Mouse (Mus musculus): ENCODE measurements around the gene Tada3. TPM values are rescaled to one million over a fixed set of nuclear protein-coding genes. Genes with fewer than 3 reads are reported as not detected.

Tada3 gene
- polyA plus RNA-seq, 1 experiment, result not detected

DNA sequence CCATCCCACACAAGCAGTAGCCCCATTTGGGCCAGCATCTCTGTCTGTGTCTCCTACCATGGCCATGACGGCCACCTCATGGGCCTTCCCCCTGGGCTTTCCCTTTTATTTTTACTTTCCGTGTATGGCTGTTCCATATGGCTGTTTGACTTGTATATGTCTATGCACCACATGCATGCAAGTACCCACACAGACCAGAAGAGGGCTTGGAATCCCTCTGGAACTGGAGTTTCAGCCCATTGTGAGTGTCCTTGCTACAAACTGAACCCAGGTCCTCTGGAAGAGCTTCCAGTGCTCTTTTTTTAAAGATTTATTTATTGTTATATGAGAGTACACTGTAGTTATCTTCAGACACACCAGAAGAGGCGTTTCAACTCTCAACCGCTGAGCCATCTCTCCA lies 16.2 kb downstream of the Tada3 start:
- 75% methylated on average over 4 of the region's 4 CpGs for whole genome bisulfite sequencing
- no peak overlapping the region for H3K4me3 ChIP-seq (ENCODE audit: insufficient read depth, low read depth, low read length)
- no peak overlapping the region for H3K27ac ChIP-seq (ENCODE audit: insufficient read depth, low read depth, low read length)
- no peaks in the 10 kb centered on the region; the same call in 1 of the 2 replicates for H3K4me1 ChIP-seq (ENCODE audit: control insufficient read depth, insufficient read depth, low read length)
- TF ChIP-seq POLR2A (IDR thresholded peaks at IDR 0.05; ENCODE audit: insufficient read depth, low read depth, low read length) (no peak), CTCF (IDR thresholded peaks at IDR 0.05; ENCODE audit: insufficient read depth, low read depth, low read length) (no peak)

DNA sequence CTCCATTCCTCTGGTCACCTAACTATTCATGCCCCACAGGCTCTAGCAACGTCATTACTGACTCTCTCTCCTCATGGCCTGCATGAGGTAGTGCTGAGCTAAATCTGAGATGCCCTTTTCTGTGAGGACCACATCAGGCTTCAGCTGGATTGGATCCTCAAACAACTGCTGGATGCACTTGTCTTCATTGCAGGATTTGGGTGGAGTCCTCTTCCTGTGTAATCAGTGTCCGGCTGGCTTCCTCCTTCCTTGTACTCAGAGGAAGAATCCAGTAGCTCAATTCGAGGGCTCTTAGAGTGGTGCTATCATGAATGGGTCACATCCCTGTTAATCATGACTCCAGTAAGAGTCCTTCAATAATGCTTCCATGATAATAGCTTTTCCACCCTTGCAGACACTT lies 24.0 kb downstream of the Tada3 start:
- Histone ChIP-seq H3K4me3 (ENCODE audit: insufficient read depth, low read depth, low read length) (no peak overlapping the region), H3K27ac (ENCODE audit: insufficient read depth, low read depth, low read length) (no peak overlapping the region), H3K4me1 (ENCODE audit: control insufficient read depth, insufficient read depth, low read length) (no peaks in the 10 kb centered on the region)
- 74% methylated on average over 3 of the region's 3 CpGs for whole genome bisulfite sequencing
- TF ChIP-seq POLR2A (IDR thresholded peaks at IDR 0.05; ENCODE audit: insufficient read depth, low read depth, low read length), result no peak
- no peak for TF ChIP-seq CTCF (IDR thresholded peaks at IDR 0.05; ENCODE audit: insufficient read depth, low read depth, low read length)

GRCm38 (mm10) chr6:113352820-113353219 lies 24.9 kb downstream of the Tada3 start:
- no peak overlapping the region for H3K27ac ChIP-seq (ENCODE audit: insufficient read depth, low read depth, low read length)
- 82% methylated on average over 3 of the region's 3 CpGs for WGBS
- TF ChIP-seq POLR2A (IDR thresholded peaks at IDR 0.05; ENCODE audit: insufficient read depth, low read depth, low read length) (no peak), CTCF (IDR thresholded peaks at IDR 0.05; ENCODE audit: insufficient read depth, low read depth, low read length) (no peak)

DNA sequence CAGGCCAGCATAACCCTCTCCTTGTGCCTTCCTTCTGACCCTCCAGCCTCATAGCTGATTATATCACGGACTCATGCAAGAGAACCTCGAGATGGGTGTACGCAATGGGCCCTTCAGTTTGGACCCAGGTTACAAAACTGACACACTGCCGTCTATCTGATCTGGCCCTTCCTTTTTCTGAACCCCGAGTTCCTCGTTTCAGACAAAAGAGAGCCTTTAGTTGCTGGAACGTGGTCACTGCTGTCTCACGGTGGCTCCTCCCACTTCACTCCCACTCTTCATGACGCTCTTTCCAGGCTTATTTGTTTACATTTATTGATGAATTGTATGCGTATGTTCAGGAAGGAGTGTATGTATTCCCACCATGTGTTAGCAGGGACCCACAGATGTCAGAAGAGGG lies 26.0 kb downstream of the Tada3 start:
- 55% methylated on average over 10 of the region's 10 CpGs for WGBS
- Histone ChIP-seq H3K4me3 (ENCODE audit: insufficient read depth, low read depth, low read length) (no peak overlapping the region), H3K4me1 (ENCODE audit: control insufficient read depth, insufficient read depth, low read length) (no peaks in the 10 kb centered on the region), H3K27ac (ENCODE audit: insufficient read depth, low read depth, low read length) (no peak overlapping the region)
- no peak for TF ChIP-seq POLR2A (IDR thresholded peaks at IDR 0.05; ENCODE audit: insufficient read depth, low read depth, low read length)
- no peak for TF ChIP-seq CTCF (IDR thresholded peaks at IDR 0.05; ENCODE audit: insufficient read depth, low read depth, low read length)

More at GRCm38 (mm10) chr6:113352820-113353219, 24.9 kb downstream of the Tada3 start:
- Histone ChIP-seq H3K4me1 (ENCODE audit: control insufficient read depth, insufficient read depth, low read length) (no peaks in the 10 kb centered on the region), H3K4me3 (ENCODE audit: insufficient read depth, low read depth, low read length) (no peak overlapping the region)

DNA sequence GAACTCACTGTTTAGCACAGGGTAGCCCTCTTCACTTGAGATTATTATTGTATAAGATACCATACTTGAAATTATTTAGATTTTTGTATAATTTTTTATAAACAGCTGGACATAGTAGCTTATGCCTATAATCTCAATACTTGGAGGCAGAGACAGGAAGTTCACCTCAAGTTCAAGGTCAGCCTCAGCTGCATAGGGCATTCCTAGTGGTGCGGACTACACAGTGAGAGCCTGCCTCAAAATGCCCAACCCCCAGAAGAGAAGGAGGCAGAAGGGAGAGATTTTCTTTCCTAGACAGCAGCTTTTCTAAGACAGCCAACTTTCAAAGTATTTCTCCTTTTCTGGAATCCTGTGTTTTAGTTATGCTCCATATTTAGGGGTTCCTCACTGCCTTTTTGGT lies 26.5 kb downstream of the Tada3 start:
- H3K4me3 ChIP-seq (ENCODE audit: insufficient read depth, low read depth, low read length), result no peak overlapping the region
- H3K27ac ChIP-seq (ENCODE audit: insufficient read depth, low read depth, low read length), result no peak overlapping the region
- 86% methylated on average over 1 of the region's 1 CpGs for WGBS
- no peaks in the 10 kb centered on the region for H3K4me1 ChIP-seq (ENCODE audit: control insufficient read depth, insufficient read depth, low read length)
- TF ChIP-seq POLR2A (IDR thresholded peaks at IDR 0.05; ENCODE audit: insufficient read depth, low read depth, low read length) (no peak), CTCF (IDR thresholded peaks at IDR 0.05; ENCODE audit: insufficient read depth, low read depth, low read length) (no peak)

DNA sequence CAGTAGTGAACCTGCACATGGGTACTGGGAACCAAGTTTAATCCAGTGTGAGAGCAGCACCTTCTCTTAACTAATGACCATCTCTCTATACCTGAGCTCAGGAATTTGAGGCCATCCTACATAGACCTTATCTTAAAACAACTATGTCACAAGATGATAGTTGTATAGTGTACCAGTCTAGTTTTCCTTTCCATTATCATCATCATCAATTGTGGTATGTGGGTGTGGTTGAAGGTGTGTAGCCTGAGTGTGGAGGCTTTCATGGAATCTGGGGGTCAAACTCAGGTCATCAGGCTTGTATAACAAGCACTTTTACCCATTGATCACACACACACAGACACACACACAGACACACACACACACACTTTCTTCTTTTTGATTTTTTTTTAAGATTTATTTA lies 27.1 kb downstream of the Tada3 start:
- no peak overlapping the region for H3K27ac ChIP-seq (ENCODE audit: insufficient read depth, low read depth, low read length)
- no peak for TF ChIP-seq CTCF (IDR thresholded peaks at IDR 0.05; ENCODE audit: insufficient read depth, low read depth, low read length)
- TF ChIP-seq POLR2A (IDR thresholded peaks at IDR 0.05; ENCODE audit: insufficient read depth, low read depth, low read length), result no peak
- no peak overlapping the region for H3K4me3 ChIP-seq (ENCODE audit: insufficient read depth, low read depth, low read length)
- H3K4me1 ChIP-seq (ENCODE audit: control insufficient read depth, insufficient read depth, low read length), result no peaks in the 10 kb centered on the region

- TF ChIP-seq CTCF (IDR thresholded peaks at IDR 0.05; ENCODE audit: insufficient read depth, low read depth, low read length) (no peak), POLR2A (IDR thresholded peaks at IDR 0.05; ENCODE audit: insufficient read depth, low read depth, low read length) (no peak)
- 76% methylated on average over 4 of the region's 4 CpGs for WGBS
- Histone ChIP-seq H3K4me3 (ENCODE audit: insufficient read depth, low read depth, low read length) (no peak overlapping the region), H3K4me1 (ENCODE audit: control insufficient read depth, insufficient read depth, low read length) (peaks cover 7% of the 10 kb centered on the region), H3K27ac (ENCODE audit: insufficient read depth, low read depth, low read length) (no peak overlapping the region)
These were observed 30.8 kb downstream of the Tada3 start for GRCm38 (mm10) chr6:113346897-113347296.

- peaks cover 20% of the 10 kb centered on the region for H3K4me1 ChIP-seq (ENCODE audit: control insufficient read depth, insufficient read depth, low read length)
- H3K27ac ChIP-seq (ENCODE audit: insufficient read depth, low read depth, low read length), result peak overlapping the region; percentile 80
- TF ChIP-seq POLR2A (IDR thresholded peaks at IDR 0.05; ENCODE audit: insufficient read depth, low read depth, low read length) (no peak), CTCF (IDR thresholded peaks at IDR 0.05; ENCODE audit: insufficient read depth, low read depth, low read length) (no peak)
- H3K4me3 ChIP-seq (ENCODE audit: insufficient read depth, low read depth, low read length), result no peak overlapping the region
- 20% methylated on average over 2 of the region's 2 CpGs for WGBS
These were observed 33.4 kb downstream of the Tada3 start for GRCm38 (mm10) chr6:113344321-113344720.

DNA sequence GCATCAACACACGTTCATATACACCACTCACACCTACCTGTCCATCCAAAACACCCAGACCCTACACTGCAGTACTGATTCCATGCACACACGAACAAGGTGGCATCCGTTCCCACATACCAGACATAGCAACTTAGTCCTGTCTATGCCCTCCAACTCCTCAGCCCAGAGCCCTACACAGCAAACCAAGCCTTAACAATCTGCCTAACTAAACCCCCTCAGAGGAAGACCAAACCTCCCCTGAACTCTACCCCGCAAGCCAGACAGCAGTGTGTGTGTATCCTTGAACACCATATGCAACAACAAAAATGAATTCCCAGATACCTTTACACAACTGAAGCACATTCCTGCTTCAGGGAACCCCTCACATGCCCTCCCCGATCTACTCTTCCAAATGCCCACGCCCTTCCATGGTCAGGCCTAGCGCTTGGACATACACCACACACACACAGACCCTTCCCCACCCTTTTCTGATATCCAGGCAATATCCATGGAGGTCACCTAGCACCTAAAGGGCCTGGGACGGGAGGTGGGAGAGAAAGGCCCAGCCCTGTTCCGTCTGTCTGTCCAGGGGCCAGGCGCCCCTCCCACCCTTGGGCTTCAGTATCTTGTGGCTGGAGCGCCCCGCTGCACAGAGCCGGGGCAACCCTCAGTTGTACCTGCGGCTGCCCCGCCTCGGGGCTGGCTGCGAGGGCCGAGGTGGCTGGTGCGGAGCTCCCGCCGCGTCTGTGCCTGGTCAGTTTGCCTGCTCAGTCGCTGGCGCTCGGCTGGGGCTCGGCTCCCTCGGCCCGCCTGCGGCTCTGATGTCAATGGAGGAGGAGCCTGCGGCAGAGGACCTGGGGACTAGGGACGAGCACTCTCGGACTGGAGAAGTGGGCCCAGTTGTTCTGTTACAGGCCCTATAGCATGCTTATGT lies 34.2 kb downstream of the Tada3 start, which contains the start of gene Camk1:
Camk1 (minus strand) TSS at position 808 of the 916 bp plus-strand sequence.
- H3K27ac ChIP-seq (ENCODE audit: insufficient read depth, low read depth, low read length), result peak within 1 kb of the TSS; percentile 80
- TF ChIP-seq CTCF (IDR thresholded peaks at IDR 0.05; ENCODE audit: insufficient read depth, low read depth, low read length), result no peak
- TF ChIP-seq POLR2A (IDR thresholded peaks at IDR 0.05; ENCODE audit: insufficient read depth, low read depth, low read length), result peak; percentile 70
- 7% methylated on average over 32 of the region's 32 CpGs for WGBS

More for the DNA sequence above, 34.2 kb downstream of the Tada3 start, which contains the start of gene Camk1:
- peak within 1 kb of the TSS; percentile 57 for H3K4me3 ChIP-seq (ENCODE audit: insufficient read depth, low read depth, low read length)
- H3K4me1 ChIP-seq (ENCODE audit: control insufficient read depth, insufficient read depth, low read length), result peaks cover 20% of the 10 kb centered on the region

Measured in olfactory bulb, adult 2 months (tissue).